Mouse (Mus musculus) thymus, adult 2 months (tissue): ENCODE data around the gene Brpf1. TPM values are rescaled to one million over a fixed set of nuclear protein-coding genes. Genes with fewer than 3 reads are reported as not detected.
A peak's percentile ranks its signal among the peaks of the same experiment; 100 is the strongest.

Experiments used
- DNase-seq: peaks from one replicate; pipeline ENCODE4 v3.0.0; 2021
- H3K27ac ChIP-seq: fragments of 200-500 bp; 2 replicates; pipeline ENCODE4 v1.5.1; 2012; ENCODE audit warnings: low read length, control low read depth; ENCODE audit not compliant: control insufficient read depth, insufficient read depth
- H3K27me3 ChIP-seq: fragments of 200-500 bp; 2 replicates; pipeline ENCODE4 v1.6.1; 2012; ENCODE audit warnings: mild to moderate bottlenecking, low read length, moderate library complexity, mixed read lengths; ENCODE audit not compliant: control insufficient read depth, insufficient read depth
- H3K36me3 ChIP-seq: fragments of 200-500 bp; 2 replicates; pipeline ENCODE4 v1.6.1; 2012; ENCODE audit warnings: mild to moderate bottlenecking, low read length, moderate library complexity; ENCODE audit not compliant: control insufficient read depth, insufficient read depth
- H3K4me1 ChIP-seq: fragments of 200-500 bp; replicated peaks from 2 replicates; pipeline ENCODE4 v1.6.1; 2012; ENCODE audit warnings: low read length; ENCODE audit not compliant: control insufficient read depth, insufficient read depth
- H3K4me3 ChIP-seq: fragments of 200-500 bp; 2 replicates; pipeline ENCODE4 v1.5.1; 2012; ENCODE audit warnings: mild to moderate bottlenecking, low read length, control low read depth, moderate library complexity; ENCODE audit not compliant: control insufficient read depth, insufficient read depth
- CTCF ChIP-seq: fragments of 200-500 bp; IDR thresholded peaks from 2 replicates; pipeline ENCODE4 v1.5.1; 2012; ENCODE audit warnings: mild to moderate bottlenecking, control low read depth, low read length, moderate library complexity, borderline replicate concordance; ENCODE audit not compliant: control insufficient read depth, poor library complexity, insufficient read depth; ENCODE audit errors: extremely low read depth
- POLR2A ChIP-seq: fragments of 200-500 bp; IDR thresholded peaks from 2 replicates; pipeline ENCODE4 v1.6.1; 2012; ENCODE audit warnings: mild to moderate bottlenecking, low read length, control low read depth, moderate library complexity; ENCODE audit not compliant: control insufficient read depth, poor library complexity, insufficient read depth; ENCODE audit errors: extremely low read depth
- WGBS: fragments of 180-500 bp; shearing (Covaris S2); methylation state at CpG from one replicate; pipeline ENCODE4 v1.1.7; 2018; 5-methylcytosine and 5-hydroxymethylcytosine counted together
- polyA plus RNA-seq: library from polyadenylated mRNA; depleted of rRNA; stranded (reverse); fragments of >200 nt; gene quantifications from 2 replicates; pipeline ENCODE4 v1.2.3, GENCODE M21; 2012

The Brpf1 gene
- polyA plus RNA-seq, 1 experiment, result 66.2 TPM

DNA sequence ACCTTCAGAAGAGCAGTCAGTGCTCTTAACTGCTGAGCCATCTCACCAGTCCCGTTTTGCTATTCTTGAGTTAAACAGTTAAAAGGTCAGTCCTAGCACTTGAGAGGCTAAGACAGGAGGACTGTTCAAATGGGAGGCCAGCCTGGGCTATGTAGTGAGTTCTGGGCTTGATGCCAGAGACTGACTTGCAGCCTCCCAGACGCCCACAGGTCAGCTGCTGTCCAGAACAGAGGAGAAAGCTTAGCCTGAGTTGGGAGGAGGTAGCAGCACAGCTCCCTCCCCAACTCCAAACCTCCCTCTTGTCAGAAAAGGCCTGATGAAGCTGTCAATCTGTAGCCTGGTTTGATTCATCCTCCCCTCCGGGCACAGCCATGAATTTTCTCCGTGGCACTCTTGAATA is 30.1 kb upstream of the Brpf1 start:
- WGBS, result 92% methylated on average over 4 of the region's 4 CpGs
- Histone ChIP-seq H3K36me3 (peaks cover 28% of the 10 kb centered on the region), H3K27ac (no peak overlapping the region), H3K27me3 (no peaks in the 10 kb centered on the region), H3K4me3 (no peak overlapping the region), H3K4me1 (no peaks in the 10 kb centered on the region)
- no peak for TF ChIP-seq CTCF
- TF ChIP-seq POLR2A, result no peak
- DNase-seq, result no peak

DNA sequence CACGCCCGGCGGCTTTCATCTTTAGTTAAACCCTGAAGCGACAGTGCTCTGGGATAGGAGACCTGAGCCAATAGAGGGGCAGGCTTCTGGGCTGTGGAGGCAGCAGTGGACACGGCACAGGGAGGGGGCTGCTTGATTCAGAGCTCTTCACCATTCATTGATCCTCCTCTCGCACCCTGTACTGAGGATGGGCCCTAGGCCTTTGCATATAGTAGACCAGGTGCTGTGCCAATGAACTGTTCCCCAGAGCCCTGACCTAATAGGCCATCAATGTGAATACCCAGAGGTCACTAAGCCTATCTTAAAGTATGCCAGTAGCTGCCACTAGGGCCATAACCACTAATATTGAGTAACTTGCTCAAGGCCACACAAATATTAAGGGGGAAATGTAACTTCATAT is 25.3 kb upstream of the Brpf1 start:
- H3K36me3 ChIP-seq, result peaks cover 3% of the 10 kb centered on the region; the same call in 1 of the 2 replicates
- no peak for TF ChIP-seq POLR2A
- no peak for TF ChIP-seq CTCF
- H3K4me3 ChIP-seq, result no peak overlapping the region
- WGBS, result 83% methylated on average over 6 of the region's 6 CpGs
- DNase-seq, result no peak
- no peaks in the 10 kb centered on the region for H3K4me1 ChIP-seq
- no peak overlapping the region for H3K27ac ChIP-seq
- H3K27me3 ChIP-seq, result no peaks in the 10 kb centered on the region; the same call in 1 of the 2 replicates

DNA sequence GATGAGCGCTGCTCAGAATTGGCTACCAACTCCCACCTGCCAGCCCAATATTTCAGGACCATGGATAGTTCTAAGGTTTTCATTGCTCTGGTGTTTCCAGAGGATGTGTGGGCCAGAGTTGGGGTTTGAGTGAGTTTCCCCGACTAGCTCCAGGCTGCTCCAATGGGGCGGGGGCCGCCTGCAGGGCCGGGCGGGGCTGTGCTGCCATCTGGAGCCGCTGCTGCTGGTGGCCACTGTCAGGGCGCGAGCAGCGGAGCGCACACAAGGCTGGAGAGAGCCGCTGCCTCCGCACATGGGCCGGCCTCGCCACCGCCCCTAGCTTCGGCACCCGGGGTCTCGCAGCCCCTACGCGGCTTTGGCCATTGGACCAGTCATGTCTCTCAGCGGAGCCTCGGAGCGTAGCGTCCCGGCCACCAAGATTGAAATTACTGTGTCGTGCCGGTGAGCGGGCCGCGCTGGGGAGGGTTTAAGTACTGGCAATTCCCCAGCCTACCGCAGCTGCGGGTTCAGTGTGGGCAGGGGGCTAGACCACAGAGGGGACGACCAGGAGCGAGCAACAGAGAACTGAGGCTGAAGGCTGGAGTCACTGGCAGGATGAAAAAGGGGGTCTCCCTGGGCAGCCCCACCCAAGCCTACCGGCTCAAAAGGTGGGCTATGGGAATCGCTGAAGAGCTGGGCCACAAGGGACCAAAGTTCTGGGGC is 24.7 kb upstream of the Brpf1 start, which contains the start of gene Cpne9:
Cpne9 (plus strand) TSS at position 207 of the 702 bp plus-strand sequence.
- Histone ChIP-seq H3K27me3 (no peaks in the 10 kb centered on the region; the same call in 1 of the 2 replicates), H3K36me3 (peaks cover 3% of the 10 kb centered on the region; the same call in 1 of the 2 replicates), H3K4me1 (no peaks in the 10 kb centered on the region), H3K27ac (no peak within 1 kb of the TSS), H3K4me3 (no peak within 1 kb of the TSS)
- WGBS, result 11% methylated on average over 37 of the region's 37 CpGs
- TF ChIP-seq POLR2A, result no peak
- TF ChIP-seq CTCF, result 0 out of 2 replicates have a peak, but pooled peaks have one; percentile 16
- no peak for DNase-seq

DNA sequence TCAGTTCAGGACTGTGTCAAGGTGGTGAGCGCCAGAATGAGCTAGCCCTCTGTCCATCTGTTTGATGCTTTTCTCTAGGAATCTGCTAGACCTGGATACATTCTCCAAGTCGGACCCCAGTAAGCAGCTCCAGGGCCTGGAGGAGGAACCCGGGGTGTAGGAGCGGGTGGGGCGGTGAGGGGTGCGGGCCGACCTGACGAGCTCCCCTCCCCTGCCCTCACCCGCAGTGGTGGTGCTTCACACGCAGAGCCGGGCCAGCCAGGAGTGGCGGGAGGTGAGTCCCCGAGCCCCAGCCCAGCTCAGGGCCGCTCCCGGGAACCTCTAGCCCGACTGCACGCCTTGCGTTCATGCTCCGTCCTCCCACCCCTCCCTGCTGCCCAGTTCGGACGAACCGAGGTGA is 24.0 kb upstream of the Brpf1 start:
- Histone ChIP-seq H3K4me1 (no peaks in the 10 kb centered on the region), H3K27ac (no peak overlapping the region), H3K4me3 (no peak overlapping the region), H3K27me3 (no peaks in the 10 kb centered on the region; the same call in 1 of the 2 replicates), H3K36me3 (0 out of 2 replicates have a peak, but pooled peaks cover 3% of the 10 kb centered on the region)
- no peak for DNase-seq
- WGBS, result 8% methylated on average over 22 of the region's 22 CpGs
- TF ChIP-seq CTCF (no peak), POLR2A (no peak)

DNA sequence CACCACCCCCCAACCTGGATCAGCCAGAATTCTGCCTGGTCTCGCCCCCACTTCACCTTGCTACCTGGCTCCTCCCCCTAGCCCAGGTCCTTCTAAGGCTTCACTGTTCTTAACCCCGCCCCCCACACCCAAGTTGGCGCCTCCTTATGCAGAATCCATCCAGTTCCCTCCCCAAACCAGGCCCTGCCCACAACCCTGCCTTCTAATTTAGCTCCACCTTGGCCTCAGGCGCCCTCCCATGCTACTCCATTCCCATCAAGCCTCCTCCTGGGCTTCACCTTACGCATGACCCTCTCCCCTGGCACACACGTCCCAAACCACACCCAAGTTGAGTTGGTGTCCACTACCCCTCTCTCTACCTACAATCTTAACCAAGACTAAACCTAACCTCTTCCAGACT is 23.4 kb upstream of the Brpf1 start:
- H3K4me1 ChIP-seq, result no peaks in the 10 kb centered on the region
- H3K27ac ChIP-seq, result no peak overlapping the region
- no peak for DNase-seq
- TF ChIP-seq CTCF (no peak), POLR2A (no peak)
- 0 out of 2 replicates have a peak, but pooled peaks cover 3% of the 10 kb centered on the region for H3K36me3 ChIP-seq
- no peaks in the 10 kb centered on the region; the same call in 1 of the 2 replicates for H3K27me3 ChIP-seq
- no peak overlapping the region for H3K4me3 ChIP-seq
- 36% methylated on average over 6 of the region's 6 CpGs for WGBS

DNA sequence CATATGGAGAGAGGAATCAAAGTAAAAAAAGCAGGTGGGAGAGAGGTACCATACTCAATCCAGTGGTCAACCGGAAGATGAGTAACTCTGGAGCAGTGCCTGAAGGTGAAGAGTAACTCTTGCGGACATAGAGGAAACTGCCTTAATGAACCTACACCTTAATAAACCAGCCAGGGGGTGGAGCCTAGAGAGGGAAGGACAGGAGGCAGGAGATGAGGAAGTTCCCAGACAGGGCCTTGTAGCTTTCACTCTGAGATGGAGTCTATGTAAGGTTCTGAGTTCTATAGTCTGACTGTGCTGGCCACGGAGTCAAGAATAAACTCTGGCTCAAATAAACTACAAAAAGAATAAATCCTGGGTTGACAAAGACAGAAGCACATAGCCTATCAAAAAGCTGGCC is 22.0 kb upstream of the Brpf1 start:
- no peak for DNase-seq
- 65% methylated on average over 3 of the region's 3 CpGs for WGBS
- H3K36me3 ChIP-seq, result 0 out of 2 replicates have a peak, but pooled peaks cover 3% of the 10 kb centered on the region
- H3K27me3 ChIP-seq, result no peaks in the 10 kb centered on the region; the same call in 1 of the 2 replicates
- no peaks in the 10 kb centered on the region for H3K4me1 ChIP-seq
- TF ChIP-seq POLR2A (no peak), CTCF (no peak)
- H3K27ac ChIP-seq, result no peak overlapping the region
- H3K4me3 ChIP-seq, result no peak overlapping the region

DNA sequence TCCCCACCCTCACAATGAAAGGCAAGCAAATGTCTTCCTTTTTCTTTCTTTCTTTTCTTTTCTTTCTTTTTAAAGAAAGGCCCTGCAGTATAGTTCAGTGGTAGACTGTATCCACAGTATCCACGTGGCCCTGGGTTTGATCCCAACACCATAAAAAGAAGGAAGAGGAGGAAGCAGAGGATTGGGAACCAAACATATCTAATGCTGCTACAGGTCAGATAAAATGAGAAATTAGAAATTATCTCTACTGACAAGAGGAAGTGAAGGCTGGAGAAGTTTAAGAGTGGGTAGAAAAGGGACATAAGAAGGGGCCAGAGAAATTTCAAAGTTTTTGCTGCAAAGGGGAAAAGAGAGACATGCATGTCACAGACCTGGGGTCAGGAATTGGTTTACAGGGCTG is 20.6 kb upstream of the Brpf1 start:
- TF ChIP-seq POLR2A, result no peak
- TF ChIP-seq CTCF, result no peak
- Histone ChIP-seq H3K27ac (no peak overlapping the region), H3K36me3 (no peaks in the 10 kb centered on the region), H3K27me3 (no peaks in the 10 kb centered on the region; the same call in 1 of the 2 replicates), H3K4me3 (no peak overlapping the region), H3K4me1 (no peaks in the 10 kb centered on the region)
- DNase-seq, result no peak
- WGBS, result 88% methylated on average over 1 of the region's 1 CpGs
